Mouse (Mus musculus) WW6 (cell line): Measurements from ENCODE around the gene Sdccag8.

Experiments used
- DNase-seq: peaks from one replicate; pipeline ENCODE4 v3.0.0-alpha.2; 2013; ENCODE audit warnings: low read depth, low spot score

The Sdccag8 gene

DNA sequence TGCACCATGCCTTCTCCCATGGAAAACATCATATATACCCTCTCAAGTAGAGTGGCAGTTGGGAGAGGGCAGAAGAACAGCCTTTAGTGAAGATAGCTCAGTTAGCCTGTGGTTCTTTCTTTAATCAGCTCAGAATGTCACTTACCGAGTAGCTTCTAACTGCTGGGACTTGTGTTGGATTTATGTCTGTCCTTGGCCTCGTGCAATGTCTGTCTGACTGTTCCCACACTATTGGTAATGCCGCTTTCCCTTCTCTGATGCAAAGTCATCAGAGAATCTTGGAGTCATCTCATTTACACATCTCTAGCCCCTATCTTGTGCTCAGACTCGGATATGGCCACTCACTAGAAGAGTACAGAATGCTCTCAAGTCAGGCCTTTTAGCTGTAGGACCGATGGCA, 128.7 kb downstream of the Sdccag8 start:
- DNase-seq, result no peak

DNA sequence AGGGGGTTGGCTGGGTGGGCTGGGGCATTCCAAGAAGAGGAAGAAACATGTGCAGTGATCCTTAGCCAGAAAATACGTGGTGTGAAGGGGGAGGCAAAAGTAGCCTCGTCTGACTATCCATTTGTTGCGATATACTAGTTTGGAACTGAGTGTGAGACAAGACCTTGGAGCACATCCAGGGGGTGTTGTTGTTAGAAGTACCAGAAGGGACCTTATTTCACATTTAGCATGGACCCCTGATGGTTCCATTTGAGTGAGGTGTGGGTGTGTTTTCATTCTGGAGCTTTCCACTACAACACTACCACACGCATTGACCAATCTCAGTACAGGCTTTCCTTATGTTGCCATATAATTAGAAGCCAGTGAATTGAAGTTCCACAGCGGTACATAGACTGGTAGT, 129.5 kb downstream of the Sdccag8 start:
- DNase-seq, result no peak

DNA sequence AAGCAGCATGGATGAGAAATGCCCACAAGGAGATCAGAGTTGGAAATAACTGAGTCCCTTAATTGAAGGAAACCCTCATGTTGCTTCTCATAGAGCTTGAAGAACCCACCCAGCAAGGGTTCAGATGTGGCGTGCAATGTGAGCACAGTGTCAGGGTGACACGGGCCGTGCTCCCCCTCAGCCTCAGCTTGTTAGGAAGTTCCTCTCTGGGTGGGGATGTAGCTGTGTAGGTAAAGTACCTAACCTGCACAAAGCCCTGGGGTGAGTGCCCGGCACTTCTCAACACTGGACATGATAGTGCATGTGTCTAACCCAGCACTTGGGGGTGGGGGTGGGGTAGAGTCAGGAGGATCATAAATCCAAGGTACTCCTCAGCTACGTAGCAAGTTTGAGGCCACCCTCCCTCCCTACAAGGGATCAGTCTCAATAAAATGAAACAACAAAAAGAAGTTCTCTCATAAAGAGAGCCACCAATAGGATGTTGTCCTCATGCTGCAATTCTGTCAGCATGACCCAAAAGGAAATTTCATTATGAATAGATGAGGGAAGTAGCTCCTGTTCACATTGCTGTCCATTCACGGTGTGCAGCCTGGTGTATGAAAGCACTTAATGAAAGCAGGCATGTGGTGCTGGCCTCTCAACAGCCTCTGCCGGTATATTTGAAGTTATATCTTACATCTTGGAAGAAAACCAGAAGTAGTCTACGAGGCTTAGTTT, 130.2 kb downstream of the Sdccag8 start:
- no peak for DNase-seq

DNA sequence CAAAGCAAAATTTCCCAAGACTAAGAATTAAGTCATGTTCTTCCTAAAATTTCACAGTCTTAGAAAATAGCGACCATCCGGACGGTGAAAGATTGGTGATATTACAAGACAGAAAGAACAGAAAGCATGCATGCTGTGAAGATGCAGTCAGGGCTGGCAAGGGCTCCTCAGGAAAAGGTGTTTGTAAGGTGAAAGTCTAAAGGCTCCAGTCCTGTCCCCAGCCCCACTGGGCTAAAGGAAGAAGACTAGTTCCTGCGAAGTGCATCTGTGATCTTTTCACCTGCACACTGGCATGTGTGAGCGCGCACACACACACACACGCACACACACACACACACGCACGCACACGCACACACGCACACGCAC, 130.7 kb downstream of the Sdccag8 start:
- DNase-seq, result no peak

DNA sequence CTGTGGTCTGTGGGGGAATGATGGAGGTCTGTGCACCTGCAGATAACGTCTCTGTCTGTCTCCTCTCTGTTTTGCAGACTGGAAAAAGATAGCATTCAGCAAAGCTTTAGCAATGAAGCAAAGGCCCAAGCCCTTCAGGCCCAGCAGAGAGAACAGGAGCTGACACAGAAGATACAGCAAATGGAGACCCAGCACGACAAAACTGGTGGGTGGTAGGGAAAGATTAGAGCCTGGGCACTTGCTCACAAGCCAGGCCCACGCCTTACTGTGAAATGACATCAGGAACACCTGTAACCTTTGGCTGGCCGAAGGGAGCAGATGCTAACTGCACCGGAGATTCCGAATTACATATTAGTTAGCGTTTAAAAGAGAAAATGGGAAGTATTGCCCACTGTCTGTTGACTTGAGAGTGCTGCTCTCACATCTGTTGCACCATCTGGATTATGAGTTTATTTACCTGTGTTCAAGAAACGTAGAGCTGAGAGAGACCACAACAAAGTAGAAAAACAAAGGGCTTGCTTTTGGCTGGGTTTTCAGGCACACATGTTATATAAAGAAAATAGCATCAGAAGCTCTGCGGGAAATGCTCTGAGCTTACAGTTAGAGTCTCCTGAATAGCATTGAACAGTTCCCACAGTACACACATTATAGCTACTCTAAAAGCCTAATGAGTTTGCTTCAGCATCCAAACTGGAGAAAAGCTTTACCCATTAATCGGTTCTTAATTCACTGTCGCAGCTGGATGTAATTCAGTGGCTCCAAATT, 131.8 kb downstream of the Sdccag8 start:
- no peak for DNase-seq

DNA sequence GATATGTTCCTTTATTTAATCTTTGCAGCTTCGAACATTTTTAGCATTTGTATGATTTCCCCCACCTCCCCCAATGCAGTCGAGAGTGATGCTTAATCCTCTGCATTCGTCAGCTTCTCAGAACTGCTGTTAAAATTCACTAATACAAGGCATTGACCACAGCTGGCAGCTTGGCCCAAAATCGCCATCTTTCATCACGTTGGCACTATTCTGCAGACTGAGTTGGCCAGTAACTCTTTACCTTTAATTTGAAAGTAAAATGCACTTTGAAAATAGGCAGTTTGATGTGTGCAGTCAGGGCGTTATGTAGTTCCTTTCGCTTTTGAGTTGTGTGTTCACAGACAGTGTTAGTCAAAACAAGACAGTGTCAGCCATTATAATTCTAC, 132.3 kb downstream of the Sdccag8 start:
- no peak for DNase-seq

DNA sequence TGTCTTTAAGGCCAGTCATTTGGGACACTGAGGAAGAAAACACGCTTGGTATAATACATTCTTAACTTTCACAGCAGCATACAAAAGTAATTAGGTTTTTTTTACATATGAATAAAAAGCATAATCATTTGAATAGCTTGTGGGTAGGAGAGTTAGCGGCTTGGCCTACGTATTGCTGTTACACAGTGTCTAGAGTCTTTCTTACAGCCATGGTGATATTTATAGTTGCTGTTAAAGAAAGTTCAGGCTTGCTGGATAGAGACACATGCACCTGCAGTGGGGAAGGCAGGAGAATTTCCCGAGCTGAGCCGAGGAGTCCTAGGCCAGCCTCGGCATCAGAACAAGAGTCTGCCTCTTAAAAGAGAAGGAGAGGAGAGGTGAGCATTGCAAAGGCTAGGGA, 134.4 kb downstream of the Sdccag8 start:
- DNase-seq, result no peak

DNA sequence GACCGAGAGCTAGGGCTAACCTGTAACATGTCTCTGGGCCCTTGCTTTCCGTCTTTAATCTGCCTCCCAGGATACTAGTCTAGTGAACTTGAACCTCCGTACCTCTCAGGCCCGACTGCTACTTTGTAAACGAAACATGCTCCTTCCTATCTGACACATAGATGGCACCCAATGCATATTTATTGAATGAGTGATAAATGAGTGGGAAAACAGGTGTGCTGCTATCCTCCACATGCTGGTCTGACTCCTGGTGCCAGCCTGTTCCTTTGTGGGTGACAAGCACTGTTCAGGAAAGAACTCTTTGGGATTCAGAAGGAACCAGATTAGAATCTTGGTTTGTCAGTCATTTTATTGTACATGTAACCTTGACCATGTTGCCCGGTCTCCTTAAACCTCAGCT, 134.9 kb downstream of the Sdccag8 start:
- DNase-seq, result no peak

DNA sequence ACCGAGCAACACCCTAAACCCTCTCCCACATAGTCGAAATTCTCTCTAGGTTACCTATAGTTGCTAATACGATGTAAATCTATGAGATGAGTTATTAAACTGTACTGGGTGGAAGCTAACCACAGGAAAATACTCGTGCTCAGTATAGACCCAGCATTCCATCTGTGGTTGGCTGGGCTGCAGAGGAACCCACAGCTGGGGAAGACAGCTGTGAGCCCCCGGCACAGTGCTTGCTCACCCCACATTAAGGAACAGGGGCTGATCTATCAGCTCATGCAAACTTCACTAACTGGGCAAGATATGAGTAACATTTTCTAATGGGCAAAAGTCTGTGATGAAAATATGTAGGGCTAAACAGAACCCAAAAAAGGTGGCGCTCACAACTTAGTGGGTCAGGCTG, 135.6 kb downstream of the Sdccag8 start:
- no peak for DNase-seq

DNA sequence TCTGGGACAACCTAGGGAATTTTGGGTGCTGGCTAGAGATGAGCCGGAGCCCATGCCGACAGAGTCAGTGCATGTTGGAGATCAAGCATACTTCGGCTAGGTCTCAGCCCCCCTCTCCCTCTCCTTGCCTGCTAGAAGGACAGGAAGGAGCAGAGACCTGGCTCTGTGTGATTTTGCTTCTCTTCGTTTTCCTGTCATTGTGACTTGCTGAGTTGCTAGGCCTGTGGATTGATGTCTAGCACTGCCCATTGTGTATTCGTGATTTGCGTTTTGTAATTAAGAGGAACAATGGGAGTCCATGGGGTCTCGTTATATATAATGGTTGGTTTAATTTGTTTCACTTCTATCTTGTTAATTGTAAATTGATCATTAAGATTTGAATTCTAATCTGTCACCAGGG, 137.4 kb downstream of the Sdccag8 start:
- DNase-seq, result no peak

DNA sequence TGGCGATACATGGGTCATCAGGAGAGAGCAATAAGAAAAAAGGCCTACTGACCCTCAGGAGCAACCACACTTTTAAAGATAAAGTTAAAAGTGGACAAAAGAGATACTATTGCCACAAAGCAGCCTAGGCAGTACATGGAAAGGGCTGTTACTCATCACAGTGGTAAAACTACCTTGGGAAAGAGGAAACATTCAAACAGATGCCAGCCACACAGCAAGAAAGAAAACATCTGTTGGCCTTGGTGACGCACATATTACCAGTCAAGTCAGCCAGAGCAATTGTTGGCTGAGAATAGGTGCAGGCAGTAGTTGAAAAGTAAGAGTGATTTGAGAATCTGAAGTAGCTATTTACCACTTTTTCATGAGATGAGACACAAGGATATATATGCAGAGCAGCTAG, 143.9 kb downstream of the Sdccag8 start:
- no peak for DNase-seq

DNA sequence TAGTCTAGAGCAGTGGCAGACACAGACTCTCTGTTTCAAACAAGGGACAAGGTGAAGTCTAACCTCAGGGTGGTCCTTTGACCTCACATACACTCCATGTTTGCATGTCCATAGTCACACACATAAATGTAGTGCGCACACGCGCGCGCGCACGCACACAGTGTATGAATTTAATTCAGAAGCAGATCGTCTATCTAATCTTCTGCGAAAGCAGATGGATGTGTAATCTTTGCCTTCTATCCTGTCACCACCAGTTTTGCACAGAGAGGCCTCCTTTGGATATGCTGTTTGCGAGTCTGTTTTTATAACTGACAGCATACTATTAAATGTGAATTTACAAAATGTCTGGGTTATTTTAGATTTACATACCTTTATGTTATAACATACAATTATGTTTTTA, 147.3 kb downstream of the Sdccag8 start:
- DNase-seq, result no peak

DNA sequence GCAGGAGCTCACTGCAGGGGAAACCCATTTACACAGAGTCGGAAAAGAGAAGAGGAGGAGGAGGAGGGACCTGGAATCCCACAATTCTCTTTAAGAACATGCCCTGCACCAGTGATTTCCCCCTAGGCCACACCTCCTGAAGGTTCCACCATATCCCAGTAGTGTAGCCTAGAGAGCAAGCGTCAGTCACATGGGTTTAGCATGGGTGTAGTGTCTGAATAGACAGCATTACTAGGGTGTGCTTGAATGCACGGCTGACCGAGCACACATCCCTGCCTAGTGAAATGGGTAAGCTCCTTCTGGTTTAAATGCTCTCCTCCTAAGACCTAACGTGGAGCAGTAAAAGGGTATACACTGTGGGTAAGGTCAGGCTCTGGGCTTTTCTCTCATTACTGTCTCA, 148.4 kb downstream of the Sdccag8 start:
- no peak for DNase-seq

DNA sequence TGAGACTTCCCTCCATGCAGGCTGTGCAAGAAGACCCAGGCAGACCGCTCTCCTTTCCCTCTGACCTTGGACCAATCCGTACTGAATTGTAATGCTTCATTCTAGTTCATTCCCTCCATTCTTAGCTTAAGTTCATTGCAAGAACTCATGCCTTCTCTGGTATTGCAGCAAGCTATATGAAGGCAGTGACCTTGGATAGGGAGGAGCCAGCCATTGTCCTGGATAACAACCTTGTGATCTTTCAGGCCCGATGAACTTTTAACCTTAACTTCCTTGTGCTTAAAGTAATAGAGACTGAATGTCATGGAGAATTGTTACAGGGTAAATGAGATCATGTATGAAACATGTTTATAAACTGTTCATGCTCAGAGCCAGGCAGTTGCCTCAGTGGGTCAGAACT, 152.8 kb downstream of the Sdccag8 start:
- DNase-seq, result no peak

DNA sequence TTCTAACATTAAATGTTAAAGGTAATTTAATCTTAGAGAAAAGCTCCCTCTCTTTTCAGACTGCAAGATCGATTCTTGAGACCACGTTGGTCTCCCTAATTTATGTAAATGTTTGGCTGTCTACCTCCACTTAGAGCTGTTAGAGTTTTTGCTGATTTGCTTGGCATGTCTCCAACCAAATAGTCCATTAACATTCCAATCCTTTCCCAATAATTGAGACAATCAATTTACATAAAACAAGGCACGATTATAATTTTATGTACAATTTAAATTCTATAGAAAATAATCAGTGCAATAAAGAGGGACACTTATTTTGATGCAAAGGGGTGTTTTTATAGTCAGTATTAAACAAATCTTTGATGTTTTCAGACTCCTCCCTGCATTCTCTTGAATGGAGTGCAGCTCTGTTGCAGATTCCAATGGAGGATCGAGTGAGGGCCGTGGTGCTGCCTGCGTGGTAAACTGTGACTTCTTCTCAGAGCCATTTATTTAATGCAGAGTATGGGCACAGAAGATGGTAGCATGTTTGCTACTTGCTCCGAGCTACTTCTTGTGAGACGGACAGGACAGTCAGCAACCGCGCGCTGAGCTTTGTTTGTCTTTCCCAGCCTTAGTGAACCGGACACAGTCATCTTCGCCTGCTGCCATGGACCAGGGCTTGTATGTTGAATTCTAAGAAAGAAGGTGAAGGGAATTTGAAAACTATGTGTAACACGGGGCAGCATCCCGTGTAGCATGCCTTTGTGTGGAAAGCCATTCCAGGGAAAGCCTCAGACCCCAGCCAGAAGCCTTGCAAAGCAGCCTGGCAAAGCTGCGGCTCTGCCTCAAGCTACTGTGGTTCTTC, 156.4 kb downstream of the Sdccag8 start:
- no peak for DNase-seq

DNA sequence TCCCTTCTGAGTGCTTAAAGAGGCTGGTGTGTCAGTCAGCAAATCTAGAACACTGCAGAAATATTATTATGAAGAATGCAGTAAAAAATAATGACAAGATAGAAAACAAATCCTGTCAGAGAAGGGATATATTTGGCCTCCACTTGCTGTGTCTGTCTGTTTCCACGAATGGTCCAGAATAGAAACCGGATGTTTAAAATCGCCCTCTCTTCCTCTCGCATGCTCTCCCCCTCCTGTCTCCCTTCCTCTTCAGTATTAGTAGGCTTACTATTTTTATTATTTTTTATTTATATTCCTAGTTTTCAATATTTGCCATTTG, 157.0 kb downstream of the Sdccag8 start:
- no peak for DNase-seq

DNA sequence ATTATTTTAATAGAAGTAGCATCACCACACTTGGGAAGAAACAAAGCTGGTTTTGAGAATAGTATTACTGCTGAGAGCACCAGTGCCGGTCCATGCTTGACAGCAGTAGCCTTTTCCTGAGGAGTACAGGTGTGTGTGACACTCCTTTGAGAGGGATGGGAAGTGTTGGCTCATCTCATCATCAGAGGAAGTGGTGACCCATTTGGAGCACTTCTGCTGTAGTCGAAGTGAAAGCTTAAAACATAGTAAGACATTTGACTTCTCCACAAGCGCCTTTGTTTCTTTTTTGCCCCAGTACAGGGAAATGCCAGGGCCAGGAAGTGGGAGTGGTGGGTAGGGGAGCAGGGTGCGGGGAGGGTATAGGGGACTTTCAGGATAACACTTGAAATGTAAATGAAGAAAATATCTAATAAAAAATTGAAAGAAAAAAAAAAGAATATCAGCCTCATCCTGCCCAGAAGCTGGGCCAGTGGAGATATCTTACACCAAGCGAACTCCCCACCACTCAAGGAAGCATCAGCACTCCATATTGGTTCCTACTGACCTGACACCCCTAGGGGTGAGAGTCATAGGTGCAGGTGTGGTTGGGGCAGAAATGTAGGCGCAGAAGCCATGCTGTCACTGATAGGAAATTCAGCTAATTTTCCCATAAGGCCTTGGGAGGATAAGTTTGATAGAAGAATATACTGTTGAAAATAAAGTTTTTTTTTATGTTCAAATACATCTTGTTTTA, 159.1 kb downstream of the Sdccag8 start:
- DNase-seq, result no peak

DNA sequence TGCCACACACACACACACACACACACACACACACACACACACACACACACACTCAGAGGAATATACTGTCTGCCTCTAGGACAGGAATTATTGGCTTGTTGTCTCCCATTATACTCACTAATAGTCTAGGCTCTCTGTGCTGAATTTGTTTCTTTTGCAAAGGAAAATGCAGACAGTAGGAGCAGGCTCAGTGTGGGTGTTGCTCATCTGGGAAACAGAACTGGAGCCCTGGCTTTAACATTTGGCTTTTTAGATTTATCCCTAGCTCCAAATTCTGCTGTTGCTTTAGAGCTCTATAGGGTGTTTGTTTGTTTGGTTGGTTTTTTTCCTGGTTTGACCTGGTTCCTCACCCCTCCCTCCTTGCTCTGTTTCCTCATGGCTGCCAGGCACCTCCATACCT, 164.8 kb downstream of the Sdccag8 start:
- no peak for DNase-seq

DNA sequence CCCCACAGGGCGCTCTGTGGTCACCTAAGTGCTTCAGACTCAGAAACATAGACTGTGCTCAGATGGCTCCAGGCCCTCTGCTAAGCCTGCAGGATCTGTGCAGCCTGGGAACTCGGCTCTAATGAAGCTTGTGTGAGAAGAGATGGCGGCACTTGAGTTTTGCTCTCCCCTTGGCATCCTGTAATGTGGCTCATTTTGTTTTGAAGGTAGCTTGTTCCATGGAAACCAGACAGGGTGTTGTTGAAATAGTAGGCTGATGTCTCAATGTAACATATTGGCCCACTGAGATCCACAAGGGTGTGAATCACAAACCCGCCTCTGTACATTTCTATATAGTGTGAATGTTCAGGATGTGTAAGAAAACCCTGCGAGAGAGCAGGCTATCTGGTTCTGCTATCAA, 165.7 kb downstream of the Sdccag8 start:
- no peak for DNase-seq

DNA sequence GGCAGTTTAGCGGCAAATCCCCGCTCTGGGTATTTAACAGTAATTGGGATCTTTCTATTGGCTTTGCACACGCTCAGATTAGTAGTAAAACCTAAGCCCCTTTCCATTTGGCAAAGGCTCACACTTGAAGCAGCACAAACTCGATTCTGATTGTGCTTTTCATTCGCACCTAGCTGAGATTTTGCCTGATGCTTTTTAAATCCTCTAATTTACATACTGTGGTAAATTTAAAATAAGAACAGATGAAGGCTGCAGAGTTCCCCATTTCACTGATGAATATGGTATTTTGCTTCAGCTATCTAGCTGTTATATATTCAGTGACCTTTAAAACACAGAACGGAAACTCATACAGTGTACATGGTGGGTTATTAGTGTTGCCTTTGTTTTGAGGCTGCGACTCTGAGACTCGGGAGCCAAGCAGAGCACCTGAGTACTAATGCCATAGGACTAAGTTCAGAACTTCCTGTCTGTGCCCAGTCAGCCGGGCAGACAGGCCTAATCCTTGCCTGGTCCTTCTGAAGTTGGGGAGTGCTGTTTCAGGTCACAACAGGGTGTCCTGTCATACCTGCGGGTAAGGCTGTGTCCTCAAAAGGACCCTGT, 166.4 kb downstream of the Sdccag8 start:
- no peak for DNase-seq

DNA sequence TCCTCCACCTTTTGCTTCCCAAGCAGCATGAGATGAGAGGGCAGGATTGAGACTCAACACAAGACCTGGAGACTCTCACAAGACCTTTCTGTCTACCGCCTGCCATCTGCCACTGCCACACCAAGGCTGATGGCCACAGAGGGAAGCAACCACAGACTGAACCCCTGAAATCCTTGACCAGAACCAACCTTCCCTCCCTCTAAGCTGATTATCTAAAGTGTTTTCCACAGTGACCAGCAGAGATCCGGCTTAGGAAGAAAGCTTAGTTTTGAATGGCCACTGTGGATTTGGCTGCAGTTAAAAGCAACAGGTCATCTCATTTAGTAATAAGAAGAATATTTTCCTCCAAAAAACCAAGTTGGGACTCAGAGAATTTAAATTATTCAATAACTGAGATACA, 167.1 kb downstream of the Sdccag8 start:
- DNase-seq, result no peak

DNA sequence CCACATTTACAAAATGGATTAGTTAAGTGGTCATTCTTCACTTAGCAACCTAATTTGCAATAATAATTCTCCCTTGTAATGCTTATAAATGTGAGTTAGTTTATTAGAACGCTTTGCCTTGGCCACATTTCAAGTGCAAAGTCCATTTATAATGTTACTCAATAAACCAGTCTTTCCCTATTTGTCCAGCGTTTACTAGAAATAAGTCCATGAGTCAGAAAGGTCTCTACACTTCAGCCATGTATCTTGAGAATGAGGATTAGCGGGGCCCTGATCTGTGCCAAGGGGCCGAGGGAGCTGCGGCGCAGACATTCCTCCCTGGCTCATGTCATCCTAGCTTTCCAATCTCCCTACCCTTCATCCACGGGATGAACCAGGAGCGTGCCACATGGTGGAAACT, 168.2 kb downstream of the Sdccag8 start:
- no peak for DNase-seq
